Mouse (Mus musculus): ENCODE data around the gene Sin3a.

Gene Sin3a

DNA sequence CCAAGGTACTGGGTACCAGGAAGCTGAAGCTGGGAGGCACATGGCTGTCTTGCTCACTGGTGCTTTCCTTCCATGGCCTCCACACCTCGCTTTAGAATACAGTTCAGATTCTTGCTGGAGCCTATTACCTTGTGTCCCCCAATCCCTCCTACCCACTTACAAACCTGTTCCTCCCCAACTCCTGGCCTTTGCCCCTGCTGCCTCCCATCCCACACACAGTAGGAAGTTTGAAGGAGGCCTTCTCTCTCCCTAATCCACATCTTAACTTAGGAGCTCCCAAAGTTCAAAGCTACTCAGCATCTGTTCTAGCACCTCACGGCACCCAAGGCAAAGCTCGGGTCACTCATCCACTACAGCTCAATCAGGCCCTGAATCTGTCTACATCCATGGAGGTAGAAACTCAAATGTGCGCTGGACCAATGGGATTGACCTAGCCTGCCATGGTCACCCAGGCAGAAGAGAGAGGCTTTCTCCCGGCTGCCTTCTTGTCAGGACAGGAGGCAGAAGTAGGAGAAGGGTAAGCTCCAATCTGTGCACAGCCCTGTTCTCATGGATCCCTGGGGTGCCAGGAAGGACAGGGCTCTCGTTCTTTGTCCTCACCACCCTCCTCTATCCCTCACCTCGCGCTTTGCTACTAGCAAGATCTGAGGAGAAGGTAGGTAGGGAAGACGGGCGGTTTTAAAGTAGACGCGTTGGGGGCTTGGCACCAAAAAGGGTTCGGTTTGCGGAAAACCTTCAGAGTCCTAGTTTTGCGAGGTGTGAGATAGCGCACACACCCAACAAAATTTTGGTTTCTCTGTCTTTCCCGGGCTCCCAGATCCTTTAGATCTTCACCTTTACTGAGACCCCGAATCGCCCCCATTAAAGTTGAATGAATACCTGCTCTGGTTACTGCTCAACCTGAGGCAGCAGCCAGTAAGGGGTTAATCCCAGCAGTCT is 75.6 kb downstream of the Sin3a start:
- TF ChIP-seq GATA4 (IDR thresholded peaks at IDR 0.05; ENCODE audit: insufficient replicate concordance, low read length): no peak

DNA sequence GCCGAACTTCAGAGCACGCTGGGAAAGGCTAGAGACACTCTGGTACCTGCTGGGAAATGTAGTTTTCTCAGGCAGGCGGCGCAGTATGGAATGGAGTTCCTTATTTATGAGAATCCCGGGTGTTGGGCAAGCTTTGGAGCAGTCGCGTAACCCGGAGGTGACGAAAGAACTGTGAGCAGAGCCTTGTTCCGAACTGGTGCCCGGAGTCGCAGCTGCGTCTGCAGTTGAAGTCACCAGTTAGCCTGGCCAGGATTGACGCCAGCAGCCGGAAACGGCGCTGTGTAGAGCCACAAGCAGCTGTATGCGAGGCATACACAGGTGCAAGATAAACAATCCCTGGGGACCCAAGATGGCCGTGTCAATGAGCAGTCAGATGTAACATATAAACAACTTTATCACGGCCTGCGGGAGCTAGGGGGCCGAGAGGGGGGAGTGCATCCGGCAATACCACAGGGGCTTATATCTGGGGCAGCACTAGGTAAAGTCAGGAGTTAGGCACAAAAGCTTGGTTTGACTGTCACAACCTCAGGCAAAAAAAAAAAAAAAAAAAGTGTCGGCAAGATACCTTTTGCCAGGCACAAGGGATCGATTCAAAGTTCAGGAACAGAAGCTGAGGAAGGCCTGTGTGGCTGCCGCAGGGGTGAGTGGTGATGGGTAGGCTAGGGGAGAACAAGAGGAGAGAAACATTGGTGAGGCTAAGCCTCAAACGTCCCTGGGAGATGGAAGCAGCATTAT is 76.5 kb downstream of the Sin3a start, which contains the start of gene Neil1:
Neil1 (minus strand) TSS at position 162 of the 735 bp plus-strand sequence.
- no peak for TF ChIP-seq GATA4 (IDR thresholded peaks at IDR 0.05; ENCODE audit: insufficient replicate concordance, low read length)

DNA sequence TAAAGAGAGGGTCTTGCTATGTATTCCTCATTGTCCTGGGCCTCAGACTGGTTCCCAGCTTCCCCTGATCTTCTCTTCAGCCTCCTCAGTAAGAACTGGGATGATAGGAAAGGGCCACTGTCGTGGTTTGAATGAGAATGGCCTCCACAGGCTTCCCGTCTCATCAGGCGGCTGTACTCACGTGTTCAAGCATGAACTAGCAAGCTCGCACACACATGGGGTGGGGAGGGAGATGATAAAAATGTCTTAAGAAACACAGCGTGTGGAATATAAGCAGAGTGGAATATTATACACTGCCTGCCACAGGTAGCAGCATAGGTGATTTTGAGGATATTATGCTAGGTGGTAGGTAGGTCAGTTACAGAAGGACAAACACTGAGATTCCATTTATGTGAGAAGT is 77.2 kb downstream of the Sin3a start:
- no peak for TF ChIP-seq GATA4 (IDR thresholded peaks at IDR 0.05; ENCODE audit: insufficient replicate concordance, low read length)

DNA sequence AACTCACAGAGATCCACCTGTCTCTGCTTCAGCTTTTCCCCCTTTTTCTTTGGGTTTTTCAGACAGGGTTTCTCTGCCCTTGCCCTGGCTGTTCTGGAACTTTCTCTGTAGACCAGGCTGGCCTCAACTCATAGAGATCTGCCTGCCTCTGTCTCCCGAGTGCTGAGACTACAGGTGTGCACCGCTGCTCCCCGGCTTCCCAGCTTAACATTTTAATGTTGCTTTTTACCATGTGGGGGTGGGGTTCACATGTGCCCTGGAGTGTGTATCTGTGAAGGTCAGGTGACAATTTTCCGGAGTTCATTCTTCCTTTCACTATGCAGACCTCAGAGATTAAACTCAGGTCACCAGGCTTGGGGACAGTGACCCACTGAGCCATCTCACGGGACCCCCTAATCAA is 78.4 kb downstream of the Sin3a start:
- no peak for TF ChIP-seq GATA4 (IDR thresholded peaks at IDR 0.05; ENCODE audit: insufficient replicate concordance, low read length)

DNA sequence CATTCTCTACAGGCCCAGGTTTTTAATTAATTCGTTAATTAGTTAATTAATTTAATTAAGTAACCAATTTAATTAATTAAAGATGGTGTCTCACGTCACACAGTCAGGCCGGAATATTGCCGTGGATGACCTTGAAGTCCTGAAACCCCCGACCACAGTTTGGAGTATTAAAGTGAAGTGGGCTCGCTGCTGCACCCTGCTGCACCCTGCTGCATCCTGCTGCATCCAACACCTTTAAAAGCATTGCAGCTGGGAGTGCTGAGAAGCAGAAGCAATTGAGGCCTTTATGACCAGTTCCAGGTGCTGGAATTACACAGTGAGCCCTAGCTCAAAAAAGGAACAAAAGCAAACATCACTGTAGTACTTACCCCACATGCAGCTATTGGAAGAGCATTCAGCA is 80.5 kb downstream of the Sin3a start:
- TF ChIP-seq GATA4 (IDR thresholded peaks at IDR 0.05; ENCODE audit: insufficient replicate concordance, low read length): no peak

DNA sequence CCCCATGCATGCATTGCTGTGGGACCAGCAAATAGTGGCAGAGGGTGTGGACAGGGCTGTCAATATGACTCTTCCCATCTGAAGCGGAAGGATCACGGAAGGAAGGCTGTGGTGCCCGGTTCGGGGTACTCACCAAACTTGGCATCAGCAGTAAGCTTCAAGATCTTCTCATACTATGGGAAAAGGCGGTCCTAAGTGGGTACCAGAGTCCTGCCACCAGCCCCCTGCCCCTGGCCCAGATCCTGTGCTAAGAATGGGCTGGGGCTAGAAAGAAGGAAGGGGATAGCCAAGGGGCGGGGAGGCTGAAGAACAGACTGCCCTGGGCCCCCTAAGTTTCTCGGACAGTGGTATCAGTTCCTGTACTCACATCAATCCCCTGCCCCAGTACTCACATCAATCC is 84.5 kb downstream of the Sin3a start:
- TF ChIP-seq GATA4 (IDR thresholded peaks at IDR 0.05; ENCODE audit: insufficient replicate concordance, low read length): no peak

DNA sequence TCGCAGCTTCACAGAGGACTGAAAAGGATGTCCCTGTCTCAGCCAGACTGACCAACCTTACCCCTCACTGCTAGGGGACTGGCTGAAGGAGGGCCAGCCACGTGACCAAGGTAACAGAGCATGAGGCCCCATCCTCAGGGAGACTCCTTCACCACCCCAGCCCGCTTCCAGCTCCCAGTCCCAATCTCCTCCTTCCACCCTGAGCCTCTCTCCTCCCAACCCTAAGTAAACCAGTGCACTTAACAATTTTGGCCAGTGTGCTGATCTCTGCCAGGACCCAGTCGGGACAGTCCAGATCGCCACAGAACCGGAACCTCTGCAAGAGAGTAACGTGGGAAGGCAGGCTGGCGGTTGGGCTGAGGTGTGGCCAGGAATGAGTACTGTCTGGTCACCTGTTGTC is 85.0 kb downstream of the Sin3a start:
- no peak for TF ChIP-seq GATA4 (IDR thresholded peaks at IDR 0.05; ENCODE audit: insufficient replicate concordance, low read length)

DNA sequence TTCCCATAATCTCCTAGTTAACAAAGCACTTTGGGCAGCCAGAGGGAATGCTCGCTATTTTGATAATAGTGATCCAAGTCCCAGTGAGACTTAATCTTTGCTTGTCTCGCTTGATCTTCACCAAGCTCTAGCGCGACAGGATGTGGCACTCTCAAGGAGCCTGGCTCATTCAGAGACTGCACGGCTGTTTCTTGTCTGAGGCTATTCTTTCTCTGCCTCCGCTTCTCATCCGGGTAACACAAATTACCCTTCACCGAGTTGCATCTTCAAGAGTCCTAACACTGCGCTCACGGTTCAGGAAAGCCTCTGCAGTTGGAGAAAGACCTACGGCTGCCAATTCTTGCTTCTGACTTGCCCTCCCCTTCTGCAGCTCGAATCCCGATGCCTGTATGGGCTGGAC is 85.7 kb downstream of the Sin3a start:
- no peak for TF ChIP-seq GATA4 (IDR thresholded peaks at IDR 0.05; ENCODE audit: insufficient replicate concordance, low read length)

DNA sequence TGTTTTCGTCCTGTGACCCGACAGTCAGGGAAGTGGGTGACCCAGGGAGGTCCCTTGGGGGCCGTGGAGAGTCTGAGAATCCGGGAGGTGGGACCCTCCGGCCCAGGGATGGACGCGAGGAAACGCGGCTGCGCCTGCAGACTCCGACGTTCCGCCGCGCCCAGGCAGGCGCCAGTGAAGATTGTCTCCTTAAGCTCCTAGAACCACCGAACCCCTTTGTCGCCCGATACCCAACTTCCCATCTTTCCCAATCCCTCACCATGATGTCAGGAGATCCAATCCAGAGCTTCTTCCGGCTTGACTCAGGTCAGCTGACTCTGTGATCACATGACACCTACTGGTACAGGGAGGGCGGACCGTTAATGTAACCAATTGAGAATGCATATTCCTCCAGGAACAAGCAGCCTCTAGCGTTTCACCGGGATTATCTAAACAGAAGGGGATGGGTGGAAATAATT is 86.2 kb downstream of the Sin3a start, which contains the start of gene Commd4:
Commd4 (minus strand) TSS at position 319 of the 458 bp plus-strand sequence.
- no peak for TF ChIP-seq GATA4 (IDR thresholded peaks at IDR 0.05; ENCODE audit: insufficient replicate concordance, low read length)

DNA sequence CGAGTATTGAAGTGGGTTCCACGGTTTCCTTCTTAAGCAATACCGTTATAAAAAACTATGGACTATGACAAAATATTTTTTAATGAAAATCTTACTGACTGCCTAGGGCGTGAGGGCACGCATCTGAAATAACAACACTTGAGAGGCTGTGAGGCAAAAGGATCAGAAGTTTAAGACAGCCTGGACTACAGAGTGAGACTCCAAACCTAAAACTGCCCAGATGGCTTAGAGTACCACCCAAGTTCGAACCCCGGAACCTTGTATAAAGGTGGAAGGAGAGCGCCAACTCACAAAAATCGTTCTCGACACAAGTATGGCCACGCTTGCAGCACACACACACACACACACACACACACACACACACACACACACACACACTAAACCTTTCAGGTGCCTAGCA is 86.7 kb downstream of the Sin3a start:
- no peak for TF ChIP-seq GATA4 (IDR thresholded peaks at IDR 0.05; ENCODE audit: insufficient replicate concordance, low read length)

DNA sequence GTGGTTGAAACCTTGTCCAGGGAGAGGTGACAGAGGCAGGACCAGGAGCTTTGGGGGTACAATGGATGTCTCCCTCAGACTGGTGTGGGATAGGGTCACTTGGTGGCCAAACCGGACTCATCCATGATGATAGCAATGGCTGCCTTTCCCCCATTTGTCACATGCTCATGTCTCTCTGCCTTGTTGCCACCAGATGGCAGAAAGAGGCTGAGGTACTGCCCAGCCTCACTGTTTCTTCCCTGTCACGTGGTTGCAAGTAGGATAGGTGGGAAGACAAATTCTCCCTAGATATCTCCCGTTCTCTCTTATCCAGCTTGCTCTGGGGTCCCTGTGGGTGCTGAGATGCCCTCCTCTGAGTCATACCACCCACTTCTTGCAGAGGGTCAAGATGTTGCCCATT is 90.7 kb downstream of the Sin3a start:
- no peak for TF ChIP-seq GATA4 (IDR thresholded peaks at IDR 0.05; ENCODE audit: insufficient replicate concordance, low read length)

DNA sequence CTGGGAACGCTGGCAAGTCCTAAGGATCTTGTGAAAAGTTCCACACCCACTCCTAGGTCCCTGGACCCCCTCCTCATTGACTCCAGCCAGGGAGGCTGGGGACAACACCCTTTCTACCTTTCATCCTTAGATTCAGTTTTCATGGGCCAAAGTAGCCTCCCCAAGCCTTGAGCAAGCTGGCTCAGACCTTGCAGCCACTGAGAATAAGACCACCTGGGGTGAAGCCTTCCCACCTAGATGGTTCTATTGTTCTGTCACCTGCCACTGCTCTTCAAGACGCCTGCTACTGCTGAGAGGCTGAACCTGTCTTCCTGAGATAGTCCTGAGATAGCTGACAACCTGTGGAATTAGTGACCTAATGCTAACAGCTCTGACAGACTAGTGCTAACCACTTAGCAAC is 91.3 kb downstream of the Sin3a start:
- no peak for TF ChIP-seq GATA4 (IDR thresholded peaks at IDR 0.05; ENCODE audit: insufficient replicate concordance, low read length)

DNA sequence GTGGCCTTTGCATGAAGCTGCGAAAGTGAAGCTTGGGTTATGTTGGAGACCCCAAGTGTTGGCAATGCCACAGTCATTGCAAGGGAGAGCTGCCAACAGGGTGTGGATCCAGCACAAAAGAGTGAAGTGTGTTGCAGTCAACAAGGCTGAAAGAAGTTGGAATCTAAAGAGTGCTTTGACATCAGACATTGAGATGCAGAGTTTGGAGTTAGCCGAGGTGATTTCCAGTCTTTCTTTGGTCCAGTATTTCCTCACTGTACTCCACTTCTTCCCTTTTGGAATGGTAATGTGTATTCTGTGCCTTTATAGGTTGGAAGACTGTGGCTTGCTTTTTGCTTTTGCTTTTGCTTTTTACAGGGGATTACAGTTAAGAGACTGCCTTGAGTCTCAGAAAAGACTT is 94.3 kb downstream of the Sin3a start:
- TF ChIP-seq GATA4 (IDR thresholded peaks at IDR 0.05; ENCODE audit: insufficient replicate concordance, low read length): no peak

DNA sequence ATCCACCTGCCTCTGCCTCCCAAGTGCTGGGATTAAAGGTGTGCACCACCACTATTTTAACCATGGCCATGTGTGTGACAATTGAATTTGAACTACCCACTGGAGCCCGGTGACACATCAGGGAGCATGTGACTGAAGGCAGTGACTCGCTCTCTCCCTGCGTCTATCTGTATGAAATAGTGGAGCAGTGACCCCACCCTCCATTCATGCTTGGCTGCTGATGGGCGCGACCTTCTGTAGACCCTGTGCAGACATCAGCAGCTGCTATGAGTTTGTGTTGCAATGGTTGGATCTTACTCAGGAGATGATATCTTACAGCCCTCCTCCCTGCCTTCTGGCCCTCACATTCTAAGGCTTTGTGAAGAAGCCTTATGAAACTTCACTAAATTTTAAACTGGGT is 96.6 kb downstream of the Sin3a start:
- no peak for TF ChIP-seq GATA4 (IDR thresholded peaks at IDR 0.05; ENCODE audit: insufficient replicate concordance, low read length)
